Mouse (Mus musculus) liver, embryonic 14.5 days (tissue): ENCODE data around the gene Gtf2f1. TPM values are rescaled to one million over a fixed set of nuclear protein-coding genes. Genes with fewer than 3 reads are reported as not detected.

ENCODE experiments used
- ATAC-seq: fragments of 200-750 bp; cut with Nextera tagmentation; 2 replicates; pipeline ENCODE4 v1.8.0; 2017; ENCODE audit warnings: moderate number of reproducible peaks, mild to moderate bottlenecking, moderate library complexity; ENCODE audit not compliant: insufficient read depth
- DNase-seq, 3 experiments: peaks; one replicate each; pipeline ENCODE4 v3.0.0-alpha.2; 2012 to 2013; ENCODE audit warnings: low read depth in 3 of 3, low spot score in 3 of 3
- H3K27ac ChIP-seq: fragments of 300-500 bp; sonication (generic); 2 replicates; pipeline ENCODE4 v1.5.1; 2014; ENCODE audit warnings: moderate library complexity, mild to moderate bottlenecking, control low read depth, inconsistent platforms
- H3K27me3 ChIP-seq: fragments of 300-500 bp; sonication (generic); 2 replicates; pipeline ENCODE4 v1.6.1; 2014; ENCODE audit warnings: mild to moderate bottlenecking, low read length, moderate library complexity; ENCODE audit not compliant: control insufficient read depth, insufficient read depth
- H3K36me3 ChIP-seq: fragments of 300-500 bp; sonication (generic); replicated peaks from 2 replicates; pipeline ENCODE4 v1.6.1; 2014; ENCODE audit warnings: low read depth; ENCODE audit not compliant: control insufficient read depth, insufficient read depth
- H3K4me1 ChIP-seq, 2 experiments: fragments of 200-500 bp in 1 of 2; fragments of 300-500 bp in 1 of 2; sonication (generic) in 1 of 2; replicated peaks; 2 replicates each; pipeline ENCODE4 v1.6.1; 2012 to 2014; ENCODE audit warnings: antibody characterized with exemption in 1 of 2, inconsistent platforms in 1 of 2, low read length in 1 of 2; ENCODE audit not compliant: control insufficient read depth in 2 of 2, insufficient read depth in 2 of 2
- H3K4me2 ChIP-seq: fragments of 300-500 bp; sonication (generic); 2 replicates; pipeline ENCODE4 v1.6.1; 2014; ENCODE audit warnings: low read depth, mild to moderate bottlenecking, control low read depth, moderate library complexity
- H3K4me3 ChIP-seq, 2 experiments: fragments of 200-500 bp in 1 of 2; fragments of 300-500 bp in 1 of 2; sonication (generic) in 1 of 2; 2 replicates each; pipeline ENCODE4 v1.5.1; 2012 to 2014; ENCODE audit warnings: low read depth in 2 of 2, low read length in 2 of 2, mild to moderate bottlenecking in 2 of 2, control low read depth in 1 of 2, inconsistent platforms in 1 of 2, moderate library complexity in 1 of 2; ENCODE audit not compliant: insufficient read depth in 1 of 2
- H3K9ac ChIP-seq: fragments of 300-500 bp; sonication (generic); replicated peaks from 2 replicates; pipeline ENCODE4 v1.6.1; 2014; ENCODE audit warnings: mild to moderate bottlenecking, control low read depth, moderate library complexity
- H3K9me3 ChIP-seq: fragments of 300-500 bp; sonication (generic); 2 replicates; pipeline ENCODE4 v1.6.1; 2016; ENCODE audit warnings: low read length, mixed read lengths; ENCODE audit not compliant: control insufficient read depth
- CTCF ChIP-seq: IDR thresholded peaks from 2 replicates; pipeline ENCODE4 v1.5.1; 2016; ENCODE audit warnings: antibody characterized with exemption, low read depth, control low read depth
- EP300 ChIP-seq: IDR thresholded peaks from 2 replicates; pipeline ENCODE4 v1.6.1; 2016; ENCODE audit warnings: antibody characterized with exemption, low read depth
- WGBS: fragments of 180-500 bp; shearing (Covaris S2); extraction: QIAGEN DNeasy Blood & Tissue Kit; methylation state at CpG from one replicate; pipeline ENCODE4 v1.1.7; 2014; ENCODE audit not compliant: insufficient replicate concordance; 5-methylcytosine and 5-hydroxymethylcytosine counted together
- polyA plus RNA-seq, 2 experiments: library from polyadenylated mRNA; depleted of rRNA in 1 of 2; stranded (reverse) in 1 of 2; unstranded in 1 of 2; fragments of >200 nt; fragmentation: Nextera tagmentation in 1 of 2; extraction: Ambion mirVana in 1 of 2; gene quantifications; 2 replicates each; pipeline versions ENCODE4 v1.2.1 to v1.2.3; 2012 to 2014

The Gtf2f1 gene
- polyA plus RNA-seq, 2 experiments: 47.3 to 56.5 TPM

- Histone ChIP-seq H3K27me3 (no peaks in the 10 kb centered on the region), H3K4me2 (no peak overlapping the region), H3K36me3 (peaks cover 65% of the 10 kb centered on the region), H3K9ac (no peak overlapping the region), H3K4me1 (peaks cover 22 to 26% of the 10 kb centered on the region in 2 experiments), H3K4me3 (no peak overlapping the region), H3K27ac (no peak overlapping the region), H3K9me3 (no peaks in the 10 kb centered on the region)
- ATAC-seq: no peak
- DNase-seq: no peak
- no peak for TF ChIP-seq CTCF
- TF ChIP-seq EP300: peak; percentile 57
- WGBS: 59% methylated on average over 4 of the region's 4 CpGs
Observed at GRCm38 (mm10) chr17:57027471-57027870, 16.4 kb upstream of the Gtf2f1 start.

- H3K27ac ChIP-seq: peak overlapping the region; percentile 80
- peaks cover 13 to 23% of the 10 kb centered on the region in 2 experiments for H3K4me1 ChIP-seq
- ATAC-seq: peak; percentile 40; the same call in 1 of the 2 replicates
Observed at GRCm38 (mm10) chr17:57020960-57021359, 9.9 kb upstream of the Gtf2f1 start.

GRCm38 (mm10) chr17:57019693-57020092 lies 8.6 kb upstream of the Gtf2f1 start:
- Histone ChIP-seq H3K4me1 (peaks cover 13 to 23% of the 10 kb centered on the region in 2 experiments), H3K9ac (peak overlapping the region; percentile 43), H3K36me3 (peaks cover 31% of the 10 kb centered on the region), H3K27ac (peak overlapping the region; percentile 80), H3K9me3 (no peaks in the 10 kb centered on the region), H3K4me3 (no peak overlapping the region), H3K27me3 (no peaks in the 10 kb centered on the region), H3K4me2 (peak overlapping the region; percentile 23)
- TF ChIP-seq EP300: peak; percentile 91
- TF ChIP-seq CTCF: no peak
- 18% methylated on average over 2 of the region's 2 CpGs for WGBS
- DNase-seq (peak in 2 of 3 experiments; percentile 65 to 66), ATAC-seq (peak; percentile 82)

More at GRCm38 (mm10) chr17:57020960-57021359, 9.9 kb upstream of the Gtf2f1 start:
- no peak for DNase-seq
- no peak for TF ChIP-seq CTCF
- TF ChIP-seq EP300: no peak
- no peaks in the 10 kb centered on the region for H3K27me3 ChIP-seq
- H3K4me3 ChIP-seq: no peak overlapping the region
- 30% methylated on average over 5 of the region's 5 CpGs for WGBS
- H3K9ac ChIP-seq: no peak overlapping the region
- H3K9me3 ChIP-seq: no peaks in the 10 kb centered on the region
- no peak overlapping the region for H3K4me2 ChIP-seq
- peaks cover 44% of the 10 kb centered on the region for H3K36me3 ChIP-seq

GRCm38 (mm10) chr17:57012245-57012795 lies 1.2 kb upstream of the Gtf2f1 start:
- peaks cover 17 to 21% of the 10 kb centered on the region in 2 experiments for H3K4me1 ChIP-seq
- H3K27me3 ChIP-seq: no peaks in the 10 kb centered on the region
- peak overlapping the region; percentile 73 to 77 for H3K4me3 ChIP-seq
- peak overlapping the region; percentile 81; the same call in 1 of the 2 replicates for H3K9ac ChIP-seq
- peaks cover 16% of the 10 kb centered on the region for H3K36me3 ChIP-seq
- peak overlapping the region; percentile 90 for H3K4me2 ChIP-seq
- no peak for ATAC-seq
- DNase-seq: no peak
- no peaks in the 10 kb centered on the region for H3K9me3 ChIP-seq
- WGBS: 66% methylated on average over 13 of the region's 13 CpGs
- TF ChIP-seq CTCF (no peak), EP300 (no peak)
- H3K27ac ChIP-seq: peak overlapping the region; percentile 84

- no peak for DNase-seq
- H3K27ac ChIP-seq: peak overlapping the region; percentile 84
- peak overlapping the region; percentile 92 for H3K9ac ChIP-seq
- peak overlapping the region; percentile 73 to 93 for H3K4me3 ChIP-seq
- H3K9me3 ChIP-seq: no peaks in the 10 kb centered on the region
- TF ChIP-seq CTCF (no peak), EP300 (no peak; the same call in 1 of the 2 replicates)
- ATAC-seq: peak; percentile 56
- no peaks in the 10 kb centered on the region for H3K27me3 ChIP-seq
- H3K36me3 ChIP-seq: peaks cover 27% of the 10 kb centered on the region
- H3K4me2 ChIP-seq: peak overlapping the region; percentile 90
- H3K4me1 ChIP-seq: peaks cover 17 to 19% of the 10 kb centered on the region in 2 experiments
- 0% methylated on average over 19 of the region's 19 CpGs for WGBS
Observed at GRCm38 (mm10) chr17:57010911-57011235, 215 bp downstream of the Gtf2f1 start.
